Mouse (Mus musculus) macrophage (primary cell): ENCODE results near the gene Adam12. TPM values are rescaled to one million over a fixed set of nuclear protein-coding genes. Genes with fewer than 3 reads are reported as not detected.

Source experiments
- H3K27ac ChIP-seq: fragments of 350-480 bp; formaldehyde crosslinking; 2 replicates; pipeline ENCODE4 v1.9.0; 2021
- H3K36me3 ChIP-seq: fragments of 350-480 bp; formaldehyde crosslinking; 2 replicates; pipeline ENCODE4 v1.9.0; 2021; ENCODE audit errors: inconsistent target
- H3K4me3 ChIP-seq: fragments of 350-480 bp; formaldehyde crosslinking; 2 replicates; pipeline ENCODE4 v1.9.0; 2021; ENCODE audit errors: inconsistent target
- H3K79me2 ChIP-seq: fragments of 350-480 bp; formaldehyde crosslinking; 2 replicates; pipeline ENCODE4 v1.9.0; 2021; ENCODE audit errors: inconsistent target
- WGBS: methylation state at CpG from one replicate; pipeline ENCODE4 v1.1.7; 2026; ENCODE audit warnings: inconsistent platforms; ENCODE audit not compliant: missing documents; 5-methylcytosine and 5-hydroxymethylcytosine counted together
- polyA plus RNA-seq: library from polyadenylated mRNA; stranded (reverse); fragments of 250-400 nt; gene quantifications from 3 replicates; pipeline ENCODE4 v1.2.4, GENCODE M21; 2018; ENCODE audit warnings: inconsistent platforms

Gene Adam12
- polyA plus RNA-seq, 1 experiment from 2014 or later = not detected

DNA sequence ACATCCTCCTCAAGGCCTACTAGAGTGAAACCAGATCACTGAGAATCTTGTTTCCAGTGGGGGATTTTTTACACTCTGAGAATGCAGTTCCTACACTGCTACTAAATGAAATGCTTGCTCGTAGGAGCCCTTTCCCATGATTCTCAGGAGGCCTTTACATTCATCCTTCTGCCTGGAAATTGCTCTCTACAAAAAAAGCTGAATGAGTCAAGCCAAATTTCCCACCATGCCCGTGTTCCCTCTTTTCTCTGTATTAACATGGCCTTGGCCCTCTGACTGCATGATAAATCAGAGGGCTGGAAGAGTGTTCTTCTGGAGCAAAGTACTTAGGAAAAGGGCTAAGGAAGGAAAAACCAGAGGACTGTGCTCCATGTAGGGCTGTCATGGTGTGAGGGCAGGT is 138.1 kb downstream of the Adam12 start:
- Histone ChIP-seq H3K27ac (no peak overlapping the region), H3K4me3 (no peak overlapping the region), H3K36me3 (no peaks in the 10 kb centered on the region), H3K79me2 (no peaks in the 10 kb centered on the region)
- WGBS = 74% methylated on average over 2 of the region's 2 CpGs

DNA sequence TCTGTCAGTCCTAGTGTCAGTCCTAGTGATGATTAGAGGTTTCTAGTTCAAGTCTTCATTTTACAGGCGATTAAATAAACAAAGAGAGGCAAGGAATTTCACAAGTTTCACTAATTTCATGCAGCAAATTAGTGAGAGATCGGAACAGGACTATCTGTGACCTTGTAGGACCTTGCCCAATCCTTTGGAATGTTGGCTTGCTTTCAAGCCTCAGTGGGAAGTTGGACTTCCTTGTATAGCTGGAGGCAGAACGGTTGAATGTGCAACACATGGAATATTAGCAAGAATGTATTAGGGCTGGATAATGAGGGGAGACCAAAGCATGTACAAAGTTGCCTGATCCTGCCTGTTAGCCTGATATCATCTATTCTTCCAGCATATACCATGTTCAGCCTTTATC is 141.2 kb downstream of the Adam12 start:
- Histone ChIP-seq H3K36me3 (no peaks in the 10 kb centered on the region), H3K4me3 (no peak overlapping the region), H3K27ac (no peak overlapping the region), H3K79me2 (no peaks in the 10 kb centered on the region)
- WGBS = 77% methylated on average over 3 of the region's 3 CpGs

DNA sequence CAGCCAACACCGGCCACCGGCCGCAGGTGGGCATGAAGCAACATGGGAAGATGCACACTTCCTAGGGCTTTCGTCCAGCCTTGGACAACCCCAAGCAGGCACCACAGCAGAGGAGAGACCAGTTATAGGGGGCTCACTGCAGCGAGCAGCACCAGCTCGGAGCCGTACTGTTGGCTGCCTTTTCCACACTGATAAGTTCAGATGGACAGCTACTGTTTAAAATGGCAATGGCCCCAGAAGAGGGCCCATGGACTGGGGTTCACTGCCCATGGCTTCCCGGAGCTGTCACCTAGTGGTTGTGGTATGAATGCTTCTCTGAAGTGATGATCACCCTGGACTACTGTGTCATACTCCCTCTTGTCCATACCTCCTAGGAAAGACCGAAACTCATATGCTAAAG is 141.7 kb downstream of the Adam12 start:
- WGBS = 91% methylated on average over 9 of the region's 9 CpGs
- Histone ChIP-seq H3K36me3 (no peaks in the 10 kb centered on the region), H3K27ac (no peak overlapping the region), H3K79me2 (no peaks in the 10 kb centered on the region), H3K4me3 (no peak overlapping the region)

DNA sequence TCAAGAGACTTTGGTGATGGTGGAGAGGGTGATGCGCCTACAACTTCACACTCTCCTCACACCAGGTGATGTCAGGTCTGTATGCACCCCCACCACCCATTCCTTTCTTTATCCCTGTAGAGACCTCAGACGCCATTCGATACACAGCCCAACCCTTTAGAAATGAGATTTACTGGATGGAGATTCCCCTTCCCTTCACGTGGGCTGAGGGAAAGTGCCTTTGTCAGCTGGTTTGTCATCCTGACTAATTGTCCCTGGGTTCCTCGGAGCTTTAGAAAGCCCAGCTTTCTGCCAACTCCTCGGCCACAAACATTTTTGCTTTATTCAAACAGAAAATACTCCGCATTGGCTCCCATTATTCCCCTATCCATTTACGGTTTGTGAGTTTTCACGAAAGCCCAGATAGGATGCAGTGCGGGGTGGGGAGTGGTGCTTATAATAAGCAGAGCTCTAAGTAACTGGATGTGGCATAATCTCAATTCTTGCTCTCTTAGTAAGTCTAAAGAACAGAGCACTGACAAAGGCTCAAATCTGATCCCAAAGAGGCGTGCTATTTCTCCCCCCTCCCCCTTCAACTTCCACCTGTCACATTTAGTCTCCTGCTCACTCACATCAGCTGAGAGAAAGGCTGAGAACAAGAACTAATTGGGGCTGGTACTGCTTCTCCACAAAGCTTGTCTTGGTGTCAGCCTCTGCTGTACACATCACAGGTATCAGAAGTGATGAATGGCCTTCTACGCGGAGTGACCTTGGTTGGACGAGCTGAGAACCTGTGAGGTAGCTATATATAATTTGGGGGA is 143.2 kb downstream of the Adam12 start:
- 93% methylated on average over 14 of the region's 14 CpGs for WGBS
- Histone ChIP-seq H3K4me3 (no peak overlapping the region), H3K36me3 (no peaks in the 10 kb centered on the region), H3K79me2 (no peaks in the 10 kb centered on the region), H3K27ac (no peak overlapping the region)

DNA sequence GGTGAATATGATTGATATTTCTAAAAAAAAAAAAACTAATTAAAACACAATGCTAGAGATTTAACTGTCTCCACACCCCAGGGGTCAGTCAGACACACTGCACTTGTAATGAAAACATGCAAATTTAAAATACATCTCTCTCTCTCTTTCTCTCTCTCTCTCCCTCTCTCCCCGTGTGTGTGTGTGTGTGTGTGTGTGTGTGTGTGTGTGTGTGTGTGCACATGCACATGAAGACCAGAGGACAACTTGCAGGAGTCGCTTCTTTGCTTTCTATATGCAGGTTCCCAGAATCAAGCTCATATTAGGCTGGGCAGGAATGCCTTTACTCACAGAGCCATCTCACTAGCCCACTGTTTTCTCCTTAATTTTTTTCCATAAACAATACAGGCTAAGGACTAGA is 146.6 kb downstream of the Adam12 start:
- Histone ChIP-seq H3K36me3 (no peaks in the 10 kb centered on the region), H3K4me3 (no peak overlapping the region), H3K27ac (no peak overlapping the region), H3K79me2 (no peaks in the 10 kb centered on the region)
- 86% methylated on average over 1 of the region's 2 CpGs for WGBS

DNA sequence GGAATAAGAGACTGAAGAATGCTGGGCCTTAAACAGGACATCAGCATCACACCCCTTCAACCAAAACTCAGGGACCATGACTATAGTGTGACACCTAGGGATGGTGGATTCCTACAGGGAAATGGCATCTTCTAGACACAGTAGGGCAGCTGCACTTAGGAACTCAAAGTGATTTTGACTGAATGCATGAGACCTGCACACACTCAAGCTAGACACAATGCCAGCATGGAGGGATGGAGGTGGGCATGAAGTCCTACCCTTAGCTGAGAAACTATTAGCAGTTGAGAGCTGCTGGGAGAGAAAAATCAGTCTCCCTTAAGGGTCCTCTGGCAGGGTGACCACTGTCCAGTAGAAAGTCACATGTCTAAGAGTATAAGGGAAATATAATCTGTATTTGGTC is 147.0 kb downstream of the Adam12 start:
- no peaks in the 10 kb centered on the region for H3K79me2 ChIP-seq
- no peak overlapping the region for H3K27ac ChIP-seq
- H3K4me3 ChIP-seq = no peak overlapping the region

DNA sequence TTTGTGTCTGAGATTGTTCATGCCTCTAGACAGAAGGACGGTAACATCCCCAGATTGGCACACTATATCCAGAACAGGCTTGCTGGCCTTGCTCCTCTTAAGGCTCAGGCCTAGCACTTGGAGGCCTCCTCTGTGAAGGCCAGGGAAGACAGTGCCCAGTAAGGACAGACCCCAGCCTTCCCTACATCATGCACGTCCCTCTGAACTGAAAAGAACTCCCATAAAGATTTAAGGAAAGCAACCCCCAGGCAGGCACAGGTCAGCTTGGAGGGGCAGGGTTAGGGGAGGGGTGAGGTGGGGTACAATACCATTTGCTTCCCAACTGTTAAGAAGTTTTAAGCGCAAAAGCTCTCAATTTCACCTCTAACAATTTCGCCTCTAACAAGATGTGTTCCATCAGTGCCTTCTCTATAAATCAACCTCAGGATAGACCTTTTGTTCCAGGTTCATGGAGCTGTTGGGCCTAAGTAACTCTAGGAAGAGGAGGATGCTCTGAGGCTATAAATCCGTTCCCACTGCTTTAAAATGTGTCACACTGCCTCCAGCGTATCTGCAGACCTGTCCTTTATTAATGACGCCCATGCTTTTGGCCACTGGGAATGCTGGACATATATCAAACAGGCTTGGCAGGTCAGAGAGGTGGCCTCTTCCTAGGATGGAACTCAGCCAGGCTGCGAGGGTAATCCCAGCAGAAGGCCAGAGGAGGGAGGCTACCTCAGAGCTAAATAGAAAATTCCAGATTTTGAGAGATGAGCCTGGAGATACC is 150.5 kb downstream of the Adam12 start:
- 92% methylated on average over 8 of the region's 8 CpGs for WGBS
- no peak overlapping the region for H3K27ac ChIP-seq
- H3K36me3 ChIP-seq = no peaks in the 10 kb centered on the region
- H3K4me3 ChIP-seq = no peak overlapping the region
- no peaks in the 10 kb centered on the region for H3K79me2 ChIP-seq

More for the DNA sequence above, 147.0 kb downstream of the Adam12 start:
- H3K36me3 ChIP-seq = no peaks in the 10 kb centered on the region

DNA sequence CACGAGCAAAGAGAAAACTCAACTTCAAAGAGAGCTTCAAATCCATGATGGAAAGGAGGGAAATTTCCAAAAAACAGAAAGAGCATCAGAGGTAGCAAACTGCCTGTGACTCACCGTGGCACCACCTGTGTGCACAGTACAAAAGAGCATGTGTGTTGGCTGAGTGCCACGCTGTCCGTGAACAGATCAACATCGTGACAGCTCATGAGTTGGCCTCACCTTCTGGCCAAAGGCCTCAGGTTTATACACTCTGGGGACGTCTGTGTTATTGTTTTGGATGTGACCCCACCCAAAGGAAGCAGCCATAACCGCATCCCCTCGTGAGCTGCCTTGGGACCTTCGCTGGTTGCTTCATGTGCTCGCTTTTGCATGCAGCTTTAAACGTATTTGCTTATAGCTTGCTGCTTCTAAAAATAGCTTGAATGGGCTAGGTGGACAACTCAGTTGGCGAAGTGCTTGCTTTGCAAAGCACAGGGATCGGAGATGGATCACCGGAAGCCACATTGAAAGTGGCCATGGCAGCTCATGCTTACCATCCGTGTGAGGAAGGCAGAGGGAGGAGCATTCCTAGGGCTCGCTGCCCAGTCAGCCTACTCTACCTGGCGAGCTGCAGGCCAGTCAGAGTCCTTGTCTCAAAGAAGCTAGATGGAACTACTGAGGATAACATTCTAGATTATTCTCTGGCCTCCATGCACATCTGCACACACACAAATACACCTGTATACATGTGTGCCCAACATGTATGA is 151.8 kb downstream of the Adam12 start:
- WGBS = 86% methylated on average over 17 of the region's 17 CpGs
- Histone ChIP-seq H3K79me2 (no peaks in the 10 kb centered on the region), H3K36me3 (no peaks in the 10 kb centered on the region), H3K4me3 (no peak overlapping the region), H3K27ac (no peak overlapping the region)

DNA sequence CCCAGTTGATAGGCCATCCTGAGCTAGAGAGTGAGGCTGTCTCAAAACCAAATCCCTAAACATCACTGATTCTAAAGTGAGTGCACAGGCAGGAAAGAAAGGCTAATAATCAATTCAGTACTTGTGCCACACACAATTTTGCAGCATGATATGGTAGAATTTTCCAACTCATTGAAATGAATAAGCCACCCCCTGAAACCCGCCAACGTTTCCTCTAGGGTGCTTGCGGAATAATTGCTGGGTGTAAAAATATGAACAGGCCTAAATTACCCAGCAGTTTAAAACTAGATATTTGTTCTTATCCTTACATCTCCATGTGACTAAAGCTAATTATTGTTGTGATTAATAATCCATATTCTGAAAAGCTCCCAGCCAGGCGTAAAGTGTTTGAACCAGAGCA is 154.3 kb downstream of the Adam12 start:
- Histone ChIP-seq H3K4me3 (no peak overlapping the region), H3K36me3 (no peaks in the 10 kb centered on the region), H3K79me2 (no peaks in the 10 kb centered on the region), H3K27ac (no peak overlapping the region)
- 91% methylated on average over 4 of the region's 4 CpGs for WGBS

DNA sequence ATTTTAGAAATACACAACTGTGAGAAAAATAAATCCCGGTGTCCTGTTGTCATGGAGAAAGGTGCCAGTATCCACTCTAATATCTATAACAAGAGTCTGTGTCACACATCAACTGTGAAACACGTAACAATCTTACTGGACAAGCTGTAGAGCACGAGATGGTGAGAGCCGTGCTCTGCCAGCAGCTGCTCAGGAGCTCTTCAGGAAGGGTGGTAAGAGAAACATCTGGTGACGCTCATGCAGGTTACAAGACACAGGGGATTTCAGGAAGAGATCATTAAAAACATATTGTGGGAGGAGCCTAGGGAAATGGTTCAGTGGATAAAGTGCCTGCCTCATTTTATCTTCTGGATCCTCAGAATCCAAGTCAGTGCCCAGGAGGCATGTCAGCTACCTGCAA is 158.9 kb downstream of the Adam12 start:
- no peak overlapping the region for H3K27ac ChIP-seq
- H3K79me2 ChIP-seq = no peaks in the 10 kb centered on the region
- no peaks in the 10 kb centered on the region for H3K36me3 ChIP-seq
- no peak overlapping the region for H3K4me3 ChIP-seq
- 84% methylated on average over 5 of the region's 5 CpGs for WGBS

DNA sequence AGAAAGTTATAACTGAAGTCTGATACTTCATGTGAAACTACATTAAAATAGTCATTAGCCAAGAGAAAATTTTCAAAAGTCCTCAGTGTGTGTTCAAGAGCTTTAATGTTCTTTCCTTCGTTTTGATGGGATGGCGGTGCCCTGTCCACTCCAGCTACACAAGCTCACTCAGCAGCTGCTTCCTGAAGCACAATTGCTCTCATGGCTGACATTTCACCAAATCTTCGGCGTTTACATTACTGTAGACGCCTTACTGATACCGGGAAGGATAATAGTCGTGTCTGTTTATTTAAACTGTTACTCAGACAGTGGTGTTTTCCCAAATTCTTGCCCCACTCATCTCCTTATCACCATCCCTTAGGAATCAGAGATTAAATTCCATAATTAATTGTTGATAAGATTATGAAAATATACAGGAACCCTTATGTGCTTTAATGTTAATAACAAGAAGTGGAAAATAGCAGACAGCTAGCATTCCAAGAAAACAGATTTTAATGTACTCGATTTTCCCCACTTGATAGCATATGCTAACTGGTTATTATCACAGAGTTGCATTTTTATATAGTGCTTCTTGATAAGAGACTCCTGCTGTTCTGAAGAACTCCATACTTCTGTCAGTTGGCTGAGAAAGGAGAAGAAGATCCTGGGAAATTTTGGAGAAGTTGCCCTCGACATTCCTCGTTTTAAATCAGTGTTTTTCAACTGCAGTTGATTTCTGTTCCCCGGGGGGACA is 160.6 kb downstream of the Adam12 start:
- H3K27ac ChIP-seq = no peak overlapping the region
- no peak overlapping the region for H3K4me3 ChIP-seq
- WGBS = 85% methylated on average over 11 of the region's 11 CpGs
- H3K79me2 ChIP-seq = no peaks in the 10 kb centered on the region
- H3K36me3 ChIP-seq = no peaks in the 10 kb centered on the region

DNA sequence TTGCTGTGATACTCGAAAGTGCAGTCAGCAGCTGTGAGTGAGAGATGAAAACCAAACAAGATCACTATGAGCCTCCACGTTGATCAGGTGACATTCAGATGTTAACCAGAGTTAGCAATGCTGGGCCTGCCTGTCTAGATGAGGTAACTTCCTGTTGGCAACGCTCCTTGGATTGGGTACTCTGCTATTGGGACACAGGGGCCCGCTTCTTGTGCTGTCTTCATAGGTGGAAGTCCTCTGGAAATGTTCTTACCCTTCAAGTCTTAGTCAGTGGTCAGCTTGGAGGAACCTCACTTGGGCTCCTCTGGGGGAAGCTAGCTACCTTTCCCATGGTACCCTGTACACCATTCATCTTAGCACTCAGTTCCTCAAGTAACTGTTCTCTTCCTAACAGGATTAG is 169.3 kb downstream of the Adam12 start:
- Histone ChIP-seq H3K36me3 (no peaks in the 10 kb centered on the region), H3K79me2 (no peaks in the 10 kb centered on the region), H3K4me3 (no peak overlapping the region), H3K27ac (no peak overlapping the region)
- WGBS = 28% methylated on average over 4 of the region's 4 CpGs

DNA sequence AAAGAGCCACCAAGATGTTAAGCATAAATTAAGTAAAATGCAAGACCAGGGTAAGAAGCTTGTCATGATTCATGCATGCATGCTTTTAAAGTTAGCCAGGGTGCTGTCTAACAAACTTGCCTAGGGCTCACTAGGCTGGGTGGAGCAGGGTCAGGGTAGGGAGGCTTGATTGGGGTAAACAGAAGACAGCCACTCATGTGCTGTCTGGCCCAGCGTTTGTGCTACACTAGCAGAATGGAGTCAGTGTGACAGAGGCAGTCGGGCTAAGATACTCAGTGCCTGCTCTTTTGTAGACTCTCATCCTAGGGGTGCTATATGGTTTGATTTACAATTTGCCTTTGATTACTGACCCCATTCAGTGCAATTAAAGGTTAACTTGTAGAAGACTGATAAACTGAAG is 179.5 kb downstream of the Adam12 start:
- no peaks in the 10 kb centered on the region for H3K79me2 ChIP-seq
- no peaks in the 10 kb centered on the region for H3K36me3 ChIP-seq
- H3K27ac ChIP-seq = no peak overlapping the region
- 77% methylated on average over 2 of the region's 2 CpGs for WGBS
- no peak overlapping the region for H3K4me3 ChIP-seq

DNA sequence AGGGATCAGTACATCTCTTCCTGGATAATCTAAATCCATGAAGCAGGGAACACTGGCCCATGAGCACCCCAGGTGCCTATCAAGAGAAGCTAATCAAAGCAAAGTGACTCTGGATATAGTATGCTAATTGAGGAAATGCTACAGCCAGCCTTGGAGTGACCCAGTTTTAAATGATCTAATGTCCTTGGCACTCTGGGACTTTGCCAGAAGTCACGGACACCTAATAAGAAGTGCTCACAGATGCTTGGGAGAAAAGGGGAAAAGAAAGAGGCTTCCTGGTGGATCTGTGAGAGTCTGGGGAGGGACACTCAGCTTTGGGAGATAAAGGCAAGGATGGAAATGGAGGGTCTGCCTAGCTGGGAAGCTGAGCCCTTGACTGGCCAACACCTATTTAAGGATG is 181.6 kb downstream of the Adam12 start:
- no peak overlapping the region for H3K27ac ChIP-seq
- no peak overlapping the region for H3K4me3 ChIP-seq
- no peaks in the 10 kb centered on the region for H3K79me2 ChIP-seq
- no peaks in the 10 kb centered on the region for H3K36me3 ChIP-seq
- WGBS = 100% methylated on average over 1 of the region's 1 CpGs
